Mouse (Mus musculus) liver, embryonic 11.5 days (tissue): ENCODE measurements at regions not wholly inside any gene's neighbourhood (a gene's known extent, or its start where the extent isn't known, plus 50 kb on each side); places are given as distances from the start of the nearest gene placed in this dataset.

Source experiments
- ATAC-seq: fragments of 200-750 bp; cut with Nextera tagmentation; replicated peaks from 2 replicates; pipeline ENCODE4 v1.8.0; 2017; ENCODE audit warnings: moderate number of reproducible peaks, mild to moderate bottlenecking, moderate TSS enrichment, moderate library complexity; ENCODE audit not compliant: low FRiP score
- DNase-seq: peaks from one replicate; pipeline ENCODE4 v3.0.0-alpha.2; 2017; ENCODE audit warnings: low spot score
- H3K27ac ChIP-seq: fragments of 300-500 bp; sonication (generic); 2 replicates; pipeline ENCODE4 v1.5.1; 2014; ENCODE audit warnings: mild to moderate bottlenecking, low read depth, low read length, control low read depth
- H3K27me3 ChIP-seq: fragments of 300-500 bp; sonication (generic); replicated peaks from 2 replicates; pipeline ENCODE4 v1.6.1; 2014; ENCODE audit warnings: low read length, mixed read lengths; ENCODE audit not compliant: control insufficient read depth, insufficient read depth
- H3K36me3 ChIP-seq: fragments of 300-500 bp; sonication (generic); 2 replicates; pipeline ENCODE4 v1.6.1; 2014; ENCODE audit warnings: mild to moderate bottlenecking, low read length, moderate library complexity, mixed read lengths; ENCODE audit not compliant: control insufficient read depth, insufficient read depth
- H3K4me1 ChIP-seq: fragments of 300-500 bp; sonication (generic); replicated peaks from 2 replicates; pipeline ENCODE4 v1.6.1; 2014; ENCODE audit warnings: low read length, mixed read lengths; ENCODE audit not compliant: control insufficient read depth, insufficient read depth
- H3K4me2 ChIP-seq: fragments of 300-500 bp; sonication (generic); 2 replicates; pipeline ENCODE4 v1.6.1; 2014; ENCODE audit warnings: mild to moderate bottlenecking, control low read depth, moderate library complexity
- H3K4me3 ChIP-seq: fragments of 300-500 bp; sonication (generic); 2 replicates; pipeline ENCODE4 v1.5.1; 2014; ENCODE audit warnings: low read depth, low read length, control low read depth
- H3K9ac ChIP-seq: fragments of 300-500 bp; sonication (generic); 2 replicates; pipeline ENCODE4 v1.6.1; 2014; ENCODE audit warnings: low read depth, low read length, control low read depth
- H3K9me3 ChIP-seq: fragments of 300-500 bp; sonication (generic); 2 replicates; pipeline ENCODE4 v1.6.1; 2016; ENCODE audit warnings: low read length, inconsistent platforms, mixed read lengths; ENCODE audit not compliant: control insufficient read depth
- WGBS: fragments of 180-500 bp; shearing (Covaris S2); extraction: QIAGEN DNeasy Blood & Tissue Kit; methylation state at CpG from one replicate; pipeline ENCODE4 v1.1.7; 2014; 5-methylcytosine and 5-hydroxymethylcytosine counted together

DNA sequence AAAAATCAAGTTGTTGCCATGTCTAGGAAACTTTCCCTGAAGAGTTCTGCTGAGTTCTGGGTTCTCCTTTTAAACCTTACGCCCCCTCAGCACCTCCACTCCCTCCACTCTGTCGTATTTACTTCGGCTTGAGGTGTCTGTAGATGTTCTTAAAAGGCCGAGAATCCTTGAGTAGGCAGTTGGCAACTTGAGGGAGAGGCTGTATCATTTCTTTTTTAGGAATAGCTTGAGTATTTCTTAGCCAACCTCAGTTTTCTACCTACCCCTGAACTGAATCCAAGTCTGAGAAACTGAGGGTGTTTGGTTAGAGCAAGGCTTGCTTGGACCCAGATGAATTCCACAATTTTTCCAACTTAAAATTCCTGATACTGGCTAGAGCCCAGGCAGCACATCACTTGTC lies 136.8 kb upstream of the Max start:
- H3K4me2 ChIP-seq: no peak overlapping the region
- H3K36me3 ChIP-seq: no peaks in the 10 kb centered on the region
- H3K4me3 ChIP-seq: no peak overlapping the region
- H3K27me3 ChIP-seq: no peaks in the 10 kb centered on the region
- ATAC-seq (no peak), DNase-seq (no peak)
- H3K4me1 ChIP-seq: peaks cover 7% of the 10 kb centered on the region
- H3K27ac ChIP-seq: no peak overlapping the region
- 89% methylated on average over 4 of the region's 4 CpGs for WGBS
- no peaks in the 10 kb centered on the region for H3K9me3 ChIP-seq
- no peak overlapping the region for H3K9ac ChIP-seq

DNA sequence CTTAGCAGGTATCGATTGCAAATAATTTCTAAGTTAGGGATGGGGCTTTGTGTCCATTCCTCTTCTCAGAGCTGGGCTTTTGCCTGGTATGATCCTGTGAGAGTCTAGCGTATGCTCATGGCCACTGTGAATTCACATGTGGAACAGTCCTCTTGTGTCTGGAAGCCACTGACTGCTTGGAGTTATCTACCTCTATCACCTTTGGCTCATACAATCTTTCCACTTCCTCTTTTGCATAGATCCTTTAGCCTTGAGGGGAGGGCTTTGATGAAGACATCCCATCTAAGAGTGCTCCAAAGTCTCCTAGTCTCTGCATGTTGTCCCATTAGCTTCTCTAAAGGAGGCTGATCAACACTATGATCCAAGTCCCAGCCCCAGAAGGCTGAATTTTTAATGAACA lies 135.8 kb upstream of the Max start:
- Histone ChIP-seq H3K27me3 (no peaks in the 10 kb centered on the region), H3K4me3 (no peak overlapping the region), H3K4me1 (peaks cover 12% of the 10 kb centered on the region), H3K36me3 (no peaks in the 10 kb centered on the region), H3K9me3 (no peaks in the 10 kb centered on the region), H3K9ac (no peak overlapping the region), H3K4me2 (no peak overlapping the region), H3K27ac (no peak overlapping the region)
- WGBS: 84% methylated on average over 2 of the region's 2 CpGs
- ATAC-seq (no peak), DNase-seq (no peak)

GRCm38 (mm10) chr12:77096461-77096860 lies 134.5 kb upstream of the Max start:
- Histone ChIP-seq H3K27ac (no peak overlapping the region), H3K36me3 (no peaks in the 10 kb centered on the region), H3K4me3 (no peak overlapping the region), H3K9ac (no peak overlapping the region), H3K9me3 (no peaks in the 10 kb centered on the region), H3K4me1 (peaks cover 19% of the 10 kb centered on the region), H3K4me2 (no peak overlapping the region), H3K27me3 (no peaks in the 10 kb centered on the region)
- ATAC-seq (no peak), DNase-seq (no peak)
- 90% methylated on average over 4 of the region's 4 CpGs for WGBS

GRCm38 (mm10) chr12:77094999-77095915 lies 133.3 kb upstream of the Max start:
- H3K4me1 ChIP-seq: peaks cover 20% of the 10 kb centered on the region
- 47% methylated on average over 3 of the region's 3 CpGs for WGBS
- H3K9me3 ChIP-seq: no peaks in the 10 kb centered on the region
- no peaks in the 10 kb centered on the region for H3K27me3 ChIP-seq
- no peak overlapping the region for H3K9ac ChIP-seq
- no peak overlapping the region for H3K4me3 ChIP-seq
- ATAC-seq: 0 out of 2 replicates have a peak, but pooled peaks have one; percentile 22
- DNase-seq: no peak
- H3K4me2 ChIP-seq: no peak overlapping the region
- no peaks in the 10 kb centered on the region for H3K36me3 ChIP-seq
- H3K27ac ChIP-seq: peak overlapping the region; percentile 39; the same call in 1 of the 2 replicates

DNA sequence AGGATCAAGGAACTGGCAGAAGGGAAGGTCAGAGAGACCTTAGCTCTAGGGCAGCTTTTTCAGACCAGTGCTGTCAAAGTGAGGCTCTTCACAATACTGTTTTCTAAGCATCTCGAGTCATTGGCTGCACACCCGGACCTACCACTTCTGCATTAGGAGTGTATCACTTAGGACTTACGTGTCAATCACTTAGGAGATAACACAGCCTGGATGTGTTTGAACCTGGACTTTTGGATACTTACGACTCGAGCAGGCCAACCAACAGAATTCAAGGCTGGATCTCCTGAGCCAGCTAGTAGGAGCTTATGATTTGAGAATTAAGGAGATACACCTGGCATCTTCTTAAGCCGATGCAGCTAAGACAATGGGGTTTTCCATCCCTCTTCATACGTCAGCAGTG lies 132.2 kb upstream of the Max start:
- H3K4me1 ChIP-seq: peaks cover 21% of the 10 kb centered on the region
- ATAC-seq (no peak), DNase-seq (no peak)
- H3K4me3 ChIP-seq: no peak overlapping the region
- 49% methylated on average over 7 of the region's 7 CpGs for WGBS
- H3K27ac ChIP-seq: no peak overlapping the region
- H3K36me3 ChIP-seq: no peaks in the 10 kb centered on the region
- no peak overlapping the region for H3K9ac ChIP-seq
- H3K27me3 ChIP-seq: no peaks in the 10 kb centered on the region
- H3K9me3 ChIP-seq: no peaks in the 10 kb centered on the region
- H3K4me2 ChIP-seq: no peak overlapping the region

- Histone ChIP-seq H3K36me3 (no peaks in the 10 kb centered on the region), H3K9me3 (no peaks in the 10 kb centered on the region), H3K27ac (no peak overlapping the region), H3K4me2 (no peak overlapping the region), H3K9ac (no peak overlapping the region), H3K4me3 (no peak overlapping the region), H3K4me1 (peaks cover 21% of the 10 kb centered on the region), H3K27me3 (no peaks in the 10 kb centered on the region)
- ATAC-seq (no peak), DNase-seq (no peak)
- WGBS: 67% methylated on average over 3 of the region's 3 CpGs
Measured at GRCm38 (mm10) chr12:77092741-77093140, 130.7 kb upstream of the Max start.

GRCm38 (mm10) chr12:77092143-77092542 lies 130.1 kb upstream of the Max start:
- Histone ChIP-seq H3K4me1 (peaks cover 21% of the 10 kb centered on the region), H3K9ac (no peak overlapping the region), H3K27me3 (no peaks in the 10 kb centered on the region), H3K27ac (no peak overlapping the region), H3K4me3 (no peak overlapping the region), H3K4me2 (no peak overlapping the region), H3K9me3 (no peaks in the 10 kb centered on the region), H3K36me3 (no peaks in the 10 kb centered on the region)
- no peak for ATAC-seq
- 50% methylated on average over 2 of the region's 2 CpGs for WGBS
- DNase-seq: no peak

DNA sequence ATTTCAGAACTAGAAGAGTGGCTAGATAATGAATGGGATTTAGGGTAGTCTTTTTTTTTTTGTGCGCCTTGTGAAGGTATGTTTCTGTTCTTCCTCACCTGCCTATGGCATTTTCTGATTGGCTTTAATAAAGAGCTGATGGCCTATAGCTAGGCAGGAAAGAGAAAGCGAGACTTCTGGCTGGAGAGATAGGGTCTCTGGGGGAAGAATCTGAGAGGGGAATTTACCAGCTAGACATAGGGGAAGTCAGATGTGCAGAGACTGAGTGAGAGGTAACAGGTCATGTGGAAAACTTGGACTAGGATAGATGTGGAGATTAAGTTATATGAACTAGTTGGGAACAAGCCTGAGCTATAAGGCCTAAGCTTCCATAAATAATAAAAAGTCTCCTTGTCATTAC lies 129.7 kb upstream of the Max start:
- Histone ChIP-seq H3K9ac (no peak overlapping the region), H3K27me3 (no peaks in the 10 kb centered on the region), H3K4me2 (no peak overlapping the region), H3K4me3 (no peak overlapping the region), H3K4me1 (peaks cover 21% of the 10 kb centered on the region), H3K9me3 (no peaks in the 10 kb centered on the region), H3K27ac (no peak overlapping the region), H3K36me3 (no peaks in the 10 kb centered on the region)
- 59% methylated on average over 2 of the region's 2 CpGs for WGBS
- ATAC-seq: no peak
- DNase-seq: no peak

DNA sequence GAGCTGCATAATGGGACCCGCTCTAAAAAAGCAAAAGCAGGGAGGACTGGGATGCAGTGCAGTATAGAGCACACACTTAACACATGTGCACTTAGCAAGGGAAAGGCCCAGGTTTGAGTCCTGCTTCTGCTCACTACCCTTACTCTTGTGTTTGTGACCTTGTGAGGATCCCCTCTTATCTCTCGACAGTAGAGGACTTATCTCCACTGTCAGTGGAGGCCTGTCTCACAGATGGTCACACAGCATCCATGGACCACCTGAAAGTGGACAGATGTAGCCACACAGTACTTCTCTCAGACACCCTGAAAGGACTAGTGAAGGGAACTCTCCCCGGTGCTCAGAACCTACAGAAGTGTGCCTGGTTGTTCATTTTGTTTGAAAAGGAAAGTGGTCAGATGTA lies 128.5 kb upstream of the Max start:
- no peak overlapping the region for H3K4me2 ChIP-seq
- no peaks in the 10 kb centered on the region for H3K9me3 ChIP-seq
- no peak overlapping the region for H3K4me3 ChIP-seq
- ATAC-seq (no peak), DNase-seq (no peak)
- H3K36me3 ChIP-seq: no peaks in the 10 kb centered on the region
- H3K27me3 ChIP-seq: no peaks in the 10 kb centered on the region
- no peak overlapping the region for H3K9ac ChIP-seq
- no peak overlapping the region for H3K27ac ChIP-seq
- H3K4me1 ChIP-seq: peaks cover 22% of the 10 kb centered on the region
- WGBS: 67% methylated on average over 3 of the region's 3 CpGs
